22 mouse cellular contexts compared by ENCODE assay signal in genomic region chr17:79191871-79192373, GRCm38 (mm10).
A peak's percentile ranks its signal among the peaks of the same experiment; 100 is the strongest.
DNase-seq lines count a peak whose midpoint lies in the region; ATAC-seq and TF ChIP-seq lines count a peak whose summit lies in the region.
"Had no signal": no experiment of that assay in that cellular context is flagged by ENCODE, and none has a peak within 500 bp of the region (broad histone marks: within the 10 kb centered on the region; RNA-seq: fewer than 3 reads in every experiment).

No protein-coding gene starts in this region.

- H3K36me3 ChIP-seq in heart, embryonic 12.5 days: no peaks in the 10 kb centered on the region
- H3K36me3 ChIP-seq in lung, embryonic 14.5 days (ENCODE audit: insufficient read depth): no peaks in the 10 kb centered on the region
- no peaks in the 10 kb centered on the region for H3K36me3 ChIP-seq in midbrain, embryonic 11.5 days (ENCODE audit: control insufficient read depth, insufficient read depth, low read length)
- no peaks in the 10 kb centered on the region for H3K36me3 ChIP-seq in midbrain, embryonic 14.5 days (ENCODE audit: control insufficient read depth, insufficient read depth, low read length)
- H3K36me3 ChIP-seq: G1E; heart, embryonic 10.5 days; hindbrain, embryonic 13.5 days had no signal

- no peaks in the 10 kb centered on the region for H3K27me3 ChIP-seq in heart, embryonic 12.5 days (replicated peaks)
- no peaks in the 10 kb centered on the region for H3K27me3 ChIP-seq in lung, embryonic 14.5 days (ENCODE audit: insufficient read depth, low read length)
- H3K27me3 ChIP-seq in midbrain, embryonic 11.5 days (ENCODE audit: control insufficient read depth, insufficient read depth, low read length): no peaks in the 10 kb centered on the region
- H3K27me3 ChIP-seq in midbrain, embryonic 14.5 days (ENCODE audit: control insufficient read depth, insufficient read depth, low read length): no peaks in the 10 kb centered on the region
- H3K27me3 ChIP-seq: forebrain, embryonic 13.5 days; hindbrain, embryonic 13.5 days had no signal

- H3K27ac ChIP-seq in heart, embryonic 12.5 days (ENCODE audit: poor library complexity, severe bottlenecking): no peak overlapping the region
- no peak overlapping the region for H3K27ac ChIP-seq in lung, embryonic 14.5 days (ENCODE audit: low read depth)
- H3K27ac ChIP-seq in midbrain, embryonic 11.5 days (ENCODE audit: low read depth, low read length): no peak overlapping the region
- H3K27ac ChIP-seq in midbrain, embryonic 14.5 days (replicated peaks; ENCODE audit: low read depth, low read length): no peak overlapping the region
- H3K27ac ChIP-seq: forebrain, embryonic 13.5 days; heart, embryonic 10.5 days; hindbrain, embryonic 13.5 days; hindbrain, postnatal 0 days had no signal

- peak; percentile 16 for DNase-seq in heart, adult 11 months
- peak; percentile 69 for DNase-seq in lung, embryonic 14.5 days
- no peak for DNase-seq in lung, postnatal 10 days
- DNase-seq in midbrain, embryonic 11.5 days (ENCODE audit: low spot score, missing footprints): peak; percentile 64
- DNase-seq in midbrain, embryonic 14.5 days: no peak
- no peak for DNase-seq in embryo, embryonic 9.5 days (ENCODE audit: extremely low spot score)
- DNase-seq: adrenal gland, postnatal 14 days; B cell, adult 2 months; cerebellum, adult 18-20 months; cerebellum, adult 9-11 months; cerebellum, postnatal 36 days; gastrocnemius, postnatal 36 days; heart, adult 18-20 months; heart, postnatal 10 days; kidney, adult 11 months had no signal

- peaks cover 2% of the 10 kb centered on the region; the same call in 1 of the 2 replicates for H3K4me1 ChIP-seq in heart, embryonic 12.5 days (replicated peaks)
- H3K4me1 ChIP-seq in lung, embryonic 14.5 days (ENCODE audit: insufficient read depth): no peaks in the 10 kb centered on the region
- no peaks in the 10 kb centered on the region for H3K4me1 ChIP-seq in midbrain, embryonic 11.5 days (ENCODE audit: control insufficient read depth, insufficient read depth, low read length)
- H3K4me1 ChIP-seq in midbrain, embryonic 14.5 days (ENCODE audit: control insufficient read depth, insufficient read depth, low read length): no peaks in the 10 kb centered on the region
- H3K4me1 ChIP-seq: forebrain, embryonic 13.5 days; heart, embryonic 10.5 days; hindbrain, embryonic 13.5 days had no signal

- ATAC-seq in heart, embryonic 12.5 days (ENCODE audit: insufficient number of reproducible peaks, low FRiP score): no peak
- ATAC-seq in lung, embryonic 14.5 days (ENCODE audit: insufficient read depth): peak; percentile 47; the same call in 1 of the 2 replicates
- no peak for ATAC-seq in midbrain, embryonic 11.5 days (ENCODE audit: low FRiP score)
- ATAC-seq in midbrain, embryonic 14.5 days (ENCODE audit: low FRiP score, low TSS enrichment): no peak
- ATAC-seq: CD4-positive, CD25-positive, alpha-beta regulatory T cell, adult 4 months; forebrain, embryonic 13.5 days; hindbrain, postnatal 0 days had no signal

- 0 out of 2 replicates have a peak, but pooled peaks cover 4% of the 10 kb centered on the region for H3K9me3 ChIP-seq in heart, embryonic 12.5 days (replicated peaks)
- H3K9me3 ChIP-seq in lung, embryonic 14.5 days (ENCODE audit: low read depth, low read length): peaks cover 3% of the 10 kb centered on the region; the same call in 1 of the 2 replicates
- no peaks in the 10 kb centered on the region for H3K9me3 ChIP-seq in midbrain, embryonic 11.5 days (ENCODE audit: control insufficient read depth, low read length)
- H3K9me3 ChIP-seq in midbrain, embryonic 14.5 days (ENCODE audit: control insufficient read depth, low read length): no peaks in the 10 kb centered on the region
- H3K9me3 ChIP-seq: forebrain, embryonic 13.5 days; heart, embryonic 10.5 days; hindbrain, embryonic 13.5 days had no signal

- H3K4me2 ChIP-seq in heart, embryonic 12.5 days: no peak overlapping the region
- no peak overlapping the region for H3K4me2 ChIP-seq in lung, embryonic 14.5 days
- H3K4me2 ChIP-seq in midbrain, embryonic 11.5 days: no peak overlapping the region
- H3K4me2 ChIP-seq in midbrain, embryonic 14.5 days (ENCODE audit: low read length): no peak overlapping the region
- H3K4me2 ChIP-seq: forebrain, embryonic 13.5 days; hindbrain, embryonic 13.5 days had no signal

- H3K4me3 ChIP-seq in heart, embryonic 12.5 days: no peak overlapping the region
- no peak overlapping the region for H3K4me3 ChIP-seq in lung, embryonic 14.5 days (ENCODE audit: low read depth, low read length)
- H3K4me3 ChIP-seq in midbrain, embryonic 11.5 days (ENCODE audit: low read depth, low read length): no peak overlapping the region
- no peak overlapping the region for H3K4me3 ChIP-seq in midbrain, embryonic 14.5 days (replicated peaks; ENCODE audit: low read depth, low read length)
- H3K4me3 ChIP-seq: forebrain, embryonic 13.5 days; heart, embryonic 10.5 days; hindbrain, embryonic 13.5 days had no signal

- no peak for TF ChIP-seq CTCF in lung, embryonic 14.5 days (IDR thresholded peaks at IDR 0.05; ENCODE audit: low read depth)

- 51% methylated on average over 5 of the region's 5 CpGs for WGBS in heart, embryonic 12.5 days
- WGBS in lung, embryonic 14.5 days: 38% methylated on average over 5 of the region's 5 CpGs
- 77% methylated on average over 5 of the region's 5 CpGs for WGBS in midbrain, embryonic 11.5 days
- WGBS in midbrain, embryonic 14.5 days: 79% methylated on average over 5 of the region's 5 CpGs

- no peak overlapping the region for H3K9ac ChIP-seq in heart, embryonic 12.5 days
- no peak overlapping the region for H3K9ac ChIP-seq in lung, embryonic 14.5 days
- no peak overlapping the region for H3K9ac ChIP-seq in midbrain, embryonic 11.5 days (ENCODE audit: low read length)
- no peak overlapping the region for H3K9ac ChIP-seq in midbrain, embryonic 14.5 days (replicated peaks; ENCODE audit: low read length)
- H3K9ac ChIP-seq: forebrain, embryonic 13.5 days; hindbrain, embryonic 13.5 days had no signal

Comparison
In these comparisons a context has a peak if more than half of its experiments do, and no peak if none do; other contexts are left out.
1. DNase-seq: peak in heart, adult 11 months (single experiment), lung, embryonic 14.5 days (single experiment) and midbrain, embryonic 11.5 days (single experiment); none in lung, postnatal 10 days (single experiment), midbrain, embryonic 14.5 days (single experiment) and embryo, embryonic 9.5 days (single experiment).